Mouse (Mus musculus) kidney, adult 2 months (tissue): Measurements from ENCODE around the gene Ppm1n.

Source experiments
- CTCF ChIP-seq: fragments of 200-500 bp; conservative IDR thresholded peaks from 2 replicates; pipeline ENCODE4 v1.5.1; 2011; ENCODE audit warnings: low read depth, mild to moderate bottlenecking, control low read depth, low read length, moderate library complexity, mixed read lengths; ENCODE audit not compliant: insufficient read depth, insufficient read length
- POLR2A ChIP-seq: fragments of 200-500 bp; IDR thresholded peaks from one replicate; pipeline ENCODE4 v1.6.1; 2011; ENCODE audit warnings: low read depth, low read length, control low read depth

DNA sequence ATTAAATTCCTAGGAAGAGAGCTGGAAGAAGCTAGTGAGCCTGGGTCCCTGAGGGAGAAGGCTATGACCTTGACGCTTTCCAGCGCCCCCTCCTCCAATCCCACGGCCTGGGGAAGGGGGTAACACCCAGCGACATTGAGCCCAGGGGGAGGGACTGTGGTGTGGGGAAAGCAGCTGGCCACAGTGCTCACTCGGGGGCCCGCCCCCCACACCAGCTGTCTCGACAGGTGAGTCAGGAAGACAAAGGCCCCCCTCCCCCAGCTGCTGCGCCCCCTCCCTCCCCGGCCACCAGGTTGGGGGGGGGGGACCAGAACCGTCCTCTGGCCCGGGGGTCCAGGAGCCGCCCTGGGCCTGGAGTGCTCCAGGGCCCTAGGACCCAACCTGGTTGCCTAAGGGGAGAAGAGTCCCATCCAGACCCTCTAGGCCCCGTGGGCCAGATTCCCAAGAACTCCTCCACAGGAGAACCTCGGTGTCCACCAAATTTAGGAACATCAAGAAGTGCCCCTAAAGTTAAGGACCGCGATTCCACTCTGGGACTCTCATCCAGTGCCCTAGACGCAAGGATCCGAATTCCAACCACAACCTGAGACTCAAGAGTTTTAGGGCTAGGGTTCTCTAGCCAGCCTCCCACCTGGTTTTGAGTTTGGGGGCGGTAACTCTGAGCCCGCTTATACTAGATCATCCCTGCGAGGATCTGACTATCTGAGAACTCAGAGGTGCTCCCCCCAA lies 9.2 kb downstream of the Ppm1n start:
- TF ChIP-seq POLR2A (no peak), CTCF (no peak)
